Mouse (Mus musculus): ENCODE results near the gene Otogl. TPM values are rescaled to one million over a fixed set of nuclear protein-coding genes. Genes with fewer than 3 reads are reported as not detected.
A peak's percentile ranks its signal among the peaks of the same experiment; 100 is the strongest.

Gene Otogl
- polyA plus RNA-seq, 1 experiment from 2014 or later = 0.25 TPM

GRCm38 (mm10) chr10:107739815-107740214, 172.1 kb downstream of the Otogl start:
- TF ChIP-seq CTCF (IDR thresholded peaks at IDR 0.05; ENCODE audit: low read depth) = no peak
- Histone ChIP-seq H3K4me1 (ENCODE audit: insufficient read depth) (no peaks in the 10 kb centered on the region), H3K27me3 (ENCODE audit: insufficient read depth, low read length) (no peaks in the 10 kb centered on the region), H3K9ac (no peak overlapping the region), H3K9me3 (ENCODE audit: low read depth, low read length) (no peaks in the 10 kb centered on the region), H3K4me2 (no peak overlapping the region), H3K36me3 (ENCODE audit: insufficient read depth) (no peaks in the 10 kb centered on the region), H3K27ac (ENCODE audit: low read depth) (no peak overlapping the region), H3K4me3 (ENCODE audit: low read depth, low read length) (no peak overlapping the region)
- WGBS = 88% methylated on average over 5 of the region's 5 CpGs
- DNase-seq (no peak), ATAC-seq (ENCODE audit: insufficient read depth) (no peak)

GRCm38 (mm10) chr10:107737743-107738142, 174.2 kb downstream of the Otogl start:
- H3K36me3 ChIP-seq (ENCODE audit: insufficient read depth) = no peaks in the 10 kb centered on the region
- H3K4me1 ChIP-seq (ENCODE audit: insufficient read depth) = no peaks in the 10 kb centered on the region
- ATAC-seq (ENCODE audit: insufficient read depth) (no peak), DNase-seq (no peak)
- TF ChIP-seq CTCF (IDR thresholded peaks at IDR 0.05; ENCODE audit: low read depth) = no peak
- no peak overlapping the region for H3K4me3 ChIP-seq (ENCODE audit: low read depth, low read length)
- no peak overlapping the region for H3K9ac ChIP-seq
- H3K27me3 ChIP-seq (ENCODE audit: insufficient read depth, low read length) = no peaks in the 10 kb centered on the region
- H3K27ac ChIP-seq (ENCODE audit: low read depth) = no peak overlapping the region
- H3K4me2 ChIP-seq = no peak overlapping the region
- no peaks in the 10 kb centered on the region for H3K9me3 ChIP-seq (ENCODE audit: low read depth, low read length)
- 81% methylated on average over 6 of the region's 6 CpGs for WGBS

DNA sequence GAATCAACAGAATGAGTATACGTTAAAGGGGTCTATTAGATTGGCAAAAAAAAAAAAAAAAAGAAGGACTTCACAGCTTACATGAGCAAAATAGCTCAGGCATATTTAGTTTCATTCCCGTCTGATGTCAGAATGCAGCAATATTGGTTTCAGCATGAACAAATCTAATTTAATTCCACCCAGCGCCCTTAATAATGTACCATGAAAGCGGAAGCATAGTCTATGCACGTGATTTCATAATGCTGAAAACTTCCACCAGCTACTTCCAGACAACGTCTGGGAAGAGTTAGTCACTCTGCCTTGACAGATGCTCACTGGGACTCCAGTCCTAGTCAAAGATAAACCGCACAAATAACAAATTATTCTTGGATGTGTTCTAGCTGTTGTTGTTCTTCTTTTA, 176.5 kb downstream of the Otogl start:
- no peak for TF ChIP-seq CTCF (IDR thresholded peaks at IDR 0.05; ENCODE audit: low read depth)
- Histone ChIP-seq H3K36me3 (ENCODE audit: insufficient read depth) (no peaks in the 10 kb centered on the region), H3K27ac (ENCODE audit: low read depth) (no peak overlapping the region), H3K9me3 (ENCODE audit: low read depth, low read length) (no peaks in the 10 kb centered on the region), H3K27me3 (ENCODE audit: insufficient read depth, low read length) (no peaks in the 10 kb centered on the region), H3K4me3 (ENCODE audit: low read depth, low read length) (no peak overlapping the region), H3K4me2 (no peak overlapping the region), H3K9ac (no peak overlapping the region), H3K4me1 (ENCODE audit: insufficient read depth) (no peaks in the 10 kb centered on the region)
- 63% methylated on average over 7 of the region's 7 CpGs for WGBS
- DNase-seq (no peak), ATAC-seq (ENCODE audit: insufficient read depth) (no peak)

DNA sequence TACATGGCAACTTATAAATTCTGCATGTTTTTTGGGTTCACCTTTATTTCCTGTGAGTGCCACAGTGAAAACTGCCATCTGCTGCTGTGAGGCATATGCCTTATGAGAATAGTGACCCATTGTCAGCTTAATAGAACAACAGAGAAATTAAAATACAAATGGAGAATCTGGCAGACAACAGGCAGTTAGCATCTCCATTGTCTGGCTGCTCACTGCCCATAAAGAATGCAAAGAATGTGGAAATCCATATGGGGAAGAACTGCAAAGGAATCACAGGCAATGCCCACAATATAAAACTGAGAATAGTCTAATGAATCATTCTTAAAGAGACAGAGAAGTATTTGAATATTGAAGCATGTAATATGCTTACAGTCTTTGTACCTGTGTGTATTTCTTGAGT, 177.6 kb downstream of the Otogl start:
- Histone ChIP-seq H3K36me3 (ENCODE audit: insufficient read depth) (no peaks in the 10 kb centered on the region), H3K4me2 (no peak overlapping the region), H3K9ac (no peak overlapping the region), H3K27ac (ENCODE audit: low read depth) (no peak overlapping the region), H3K9me3 (ENCODE audit: low read depth, low read length) (no peaks in the 10 kb centered on the region), H3K4me1 (ENCODE audit: insufficient read depth) (no peaks in the 10 kb centered on the region), H3K27me3 (ENCODE audit: insufficient read depth, low read length) (no peaks in the 10 kb centered on the region), H3K4me3 (ENCODE audit: low read depth, low read length) (no peak overlapping the region)
- no peak for TF ChIP-seq CTCF (IDR thresholded peaks at IDR 0.05; ENCODE audit: low read depth)
- ATAC-seq (ENCODE audit: insufficient read depth) = no peak
- DNase-seq = no peak

DNA sequence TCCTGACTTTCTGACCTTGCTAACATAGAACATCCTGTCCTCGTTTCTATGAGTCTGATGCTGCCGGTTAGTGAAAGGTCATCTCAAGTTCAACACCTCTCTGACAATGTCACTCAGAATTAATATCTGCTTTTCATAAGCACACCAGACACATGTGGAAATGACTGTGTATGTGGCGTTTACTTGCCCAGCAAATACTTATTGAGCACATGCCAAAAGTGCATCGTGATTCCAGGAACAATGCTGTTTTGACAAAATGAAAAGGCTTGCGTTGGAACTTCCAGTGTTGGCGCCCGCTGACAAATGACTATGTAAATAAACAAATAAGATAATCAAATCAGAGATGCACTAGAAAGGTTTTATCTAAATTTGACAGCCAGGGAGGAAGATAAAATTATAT, 186.3 kb downstream of the Otogl start:
- 0 out of 2 replicates have a peak, but pooled peaks have one; percentile 11 for ATAC-seq (ENCODE audit: insufficient read depth)
- Histone ChIP-seq H3K4me3 (ENCODE audit: low read depth, low read length) (no peak overlapping the region), H3K4me2 (no peak overlapping the region), H3K9me3 (ENCODE audit: low read depth, low read length) (no peaks in the 10 kb centered on the region), H3K9ac (no peak overlapping the region), H3K4me1 (ENCODE audit: insufficient read depth) (no peaks in the 10 kb centered on the region), H3K36me3 (ENCODE audit: insufficient read depth) (no peaks in the 10 kb centered on the region), H3K27me3 (ENCODE audit: insufficient read depth, low read length) (no peaks in the 10 kb centered on the region), H3K27ac (ENCODE audit: low read depth) (no peak overlapping the region)
- WGBS = 20% methylated on average over 7 of the region's 7 CpGs
- no peak for TF ChIP-seq CTCF (IDR thresholded peaks at IDR 0.05; ENCODE audit: low read depth)
- DNase-seq = peak; percentile 47

- H3K27ac ChIP-seq (ENCODE audit: low read depth) = no peak within 1 kb of the TSS
- no peak for ATAC-seq (ENCODE audit: insufficient read depth)
- no peak within 1 kb of the TSS for H3K9ac ChIP-seq
- 71% methylated on average over 1 of the region's 1 CpGs for WGBS
- no peaks in the 10 kb centered on the region for H3K36me3 ChIP-seq (ENCODE audit: insufficient read depth)
- H3K4me2 ChIP-seq = no peak within 1 kb of the TSS
- no peaks in the 10 kb centered on the region for H3K27me3 ChIP-seq (ENCODE audit: insufficient read depth, low read length)
- no peak within 1 kb of the TSS for H3K4me3 ChIP-seq (ENCODE audit: low read depth, low read length)
- H3K4me1 ChIP-seq (ENCODE audit: insufficient read depth) = no peaks in the 10 kb centered on the region
- no peaks in the 10 kb centered on the region for H3K9me3 ChIP-seq (ENCODE audit: low read depth, low read length)
- TF ChIP-seq CTCF (IDR thresholded peaks at IDR 0.05; ENCODE audit: low read depth) = no peak
- no peak for DNase-seq
Observed at GRCm38 (mm10) chr10:107719806-107720205, 192.1 kb downstream of the Otogl start, which contains the start of gene Ptprq. Gene Ptprq (minus strand): TSS chr10:107720051.

Other genes starting within 250 kb of the Otogl start
- gene Ptprq, start 192.1 kb downstream of the Otogl start, polyA plus RNA-seq (2014; fragmentation: Nextera tagmentation; extraction: Ambion mirVana) = 0.30 and 0.32 TPM in 2 replicates